In the genomic region with DNA sequence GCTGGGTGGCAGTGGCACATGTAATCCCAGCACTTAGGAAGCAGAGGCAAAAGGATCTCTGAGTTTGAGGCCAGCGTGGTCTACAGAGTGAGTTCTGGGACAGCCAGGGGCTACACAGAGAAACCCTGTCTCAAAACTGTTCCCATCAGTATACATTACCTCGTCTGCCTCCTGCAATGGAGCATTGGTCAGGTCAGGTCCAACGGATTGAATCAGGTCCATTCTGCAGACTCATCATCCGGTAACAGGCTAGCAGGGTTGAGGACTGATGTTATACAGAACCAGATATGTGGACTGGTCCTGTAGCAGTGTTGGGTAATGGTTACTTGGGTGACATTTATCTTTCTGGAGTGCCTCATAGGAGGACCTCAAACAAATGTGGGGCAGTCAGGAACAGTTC, we compare ENCODE assay signal across 18 mouse cellular contexts. TPM values are rescaled to one million over a fixed set of nuclear protein-coding genes. Genes with fewer than 3 reads are reported as not detected.
DNase-seq lines count a peak whose midpoint lies in the region; ATAC-seq and TF ChIP-seq lines count a peak whose summit lies in the region.
"Had no signal": no experiment of that assay in that cellular context is flagged by ENCODE, and none has a peak within 500 bp of the region (broad histone marks: within the 10 kb centered on the region; RNA-seq: fewer than 3 reads in every experiment).

No protein-coding gene starts in this region.

- peaks cover 12% of the 10 kb centered on the region for H3K4me1 ChIP-seq in midbrain, embryonic 11.5 days (ENCODE audit: control insufficient read depth, insufficient read depth, low read length)
- peaks cover 8% of the 10 kb centered on the region; the same call in 1 of the 2 replicates for H3K4me1 ChIP-seq in midbrain, postnatal 0 days (ENCODE audit: insufficient read depth, low read length)

- 91% methylated on average over 4 of the region's 4 CpGs for WGBS in midbrain, embryonic 11.5 days
- WGBS in midbrain, postnatal 0 days: 95% methylated on average over 4 of the region's 4 CpGs

- H3K9me3 ChIP-seq in midbrain, embryonic 11.5 days (ENCODE audit: control insufficient read depth, low read length): no peaks in the 10 kb centered on the region
- H3K9me3 ChIP-seq in midbrain, postnatal 0 days (ENCODE audit: low read length): no peaks in the 10 kb centered on the region
- H3K9me3 ChIP-seq: G1E had no signal

- H3K4me3 ChIP-seq in midbrain, embryonic 11.5 days (ENCODE audit: low read depth, low read length): no peak overlapping the region
- no peak overlapping the region for H3K4me3 ChIP-seq in midbrain, postnatal 0 days (ENCODE audit: low read depth, low read length)

- no peak for TF ChIP-seq CTCF in midbrain, postnatal 0 days (IDR thresholded peaks at IDR 0.05)

- no peak overlapping the region for H3K4me2 ChIP-seq in midbrain, embryonic 11.5 days
- no peak overlapping the region for H3K4me2 ChIP-seq in midbrain, postnatal 0 days (ENCODE audit: low read depth, low read length, poor library complexity, severe bottlenecking)

- no peaks in the 10 kb centered on the region for H3K27me3 ChIP-seq in midbrain, embryonic 11.5 days (ENCODE audit: control insufficient read depth, insufficient read depth, low read length)
- no peaks in the 10 kb centered on the region for H3K27me3 ChIP-seq in midbrain, postnatal 0 days (ENCODE audit: insufficient read depth, low read length)
- H3K27me3 ChIP-seq: CH12.LX, Patski had no signal

- H3K27ac ChIP-seq in midbrain, embryonic 11.5 days (ENCODE audit: low read depth, low read length): no peak overlapping the region
- no peak overlapping the region for H3K27ac ChIP-seq in midbrain, postnatal 0 days (ENCODE audit: low read depth, low read length)

- no peaks in the 10 kb centered on the region for H3K36me3 ChIP-seq in midbrain, embryonic 11.5 days (ENCODE audit: control insufficient read depth, insufficient read depth, low read length)
- no peaks in the 10 kb centered on the region for H3K36me3 ChIP-seq in midbrain, postnatal 0 days (ENCODE audit: insufficient read depth, low read length)

- peak; percentile 76 for DNase-seq in midbrain, embryonic 11.5 days (ENCODE audit: low spot score, missing footprints)
- no peak for DNase-seq in midbrain, postnatal 0 days (ENCODE audit: low spot score)
- DNase-seq: adrenal gland, adult 2 months; adrenal gland, adult 8-10 months; adrenal gland, postnatal 10 days; adrenal gland, postnatal 14 days; adrenal gland, postnatal 25 days; adrenal gland, postnatal 36 days; B cell, adult 2 months; cerebellum, adult 11 months; cerebellum, adult 11-12 months; cerebellum, adult 18-20 months; cerebellum, adult 2 months had no signal

- no peak for ATAC-seq in midbrain, embryonic 11.5 days (ENCODE audit: low FRiP score)
- ATAC-seq in midbrain, postnatal 0 days (ENCODE audit: low FRiP score): no peak
- ATAC-seq: activated CD4-positive, CD25-positive, alpha-beta regulatory T cell, adult 4 months; CD4-positive, CD25-positive, alpha-beta regulatory T cell, adult 4 months; Patski had no signal

- H3K9ac ChIP-seq in midbrain, embryonic 11.5 days (ENCODE audit: low read length): no peak overlapping the region
- H3K9ac ChIP-seq in midbrain, postnatal 0 days (replicated peaks; ENCODE audit: low read length, poor library complexity, severe bottlenecking): no peak overlapping the region

RNA-seq across cellular contexts. Expression of a gene that starts 3.3 kb away (rescaled TPM):
- 10.5 and 11.1 TPM in 2 replicates for polyA plus RNA-seq in midbrain, embryonic 11.5 days (2014; fragmentation: Nextera tagmentation; extraction: Ambion mirVana)
- 3.3 and 3.5 TPM in 2 replicates for total RNA-seq in midbrain, postnatal 0 days (2014; rRNA removed)
- 2.9 and 3.5 TPM in 2 replicates for polyA plus RNA-seq in midbrain, postnatal 0 days (2015; fragmentation: Nextera tagmentation; extraction: Ambion mirVana)
